14 mouse cellular contexts compared by ENCODE assay signal in the genomic region with DNA sequence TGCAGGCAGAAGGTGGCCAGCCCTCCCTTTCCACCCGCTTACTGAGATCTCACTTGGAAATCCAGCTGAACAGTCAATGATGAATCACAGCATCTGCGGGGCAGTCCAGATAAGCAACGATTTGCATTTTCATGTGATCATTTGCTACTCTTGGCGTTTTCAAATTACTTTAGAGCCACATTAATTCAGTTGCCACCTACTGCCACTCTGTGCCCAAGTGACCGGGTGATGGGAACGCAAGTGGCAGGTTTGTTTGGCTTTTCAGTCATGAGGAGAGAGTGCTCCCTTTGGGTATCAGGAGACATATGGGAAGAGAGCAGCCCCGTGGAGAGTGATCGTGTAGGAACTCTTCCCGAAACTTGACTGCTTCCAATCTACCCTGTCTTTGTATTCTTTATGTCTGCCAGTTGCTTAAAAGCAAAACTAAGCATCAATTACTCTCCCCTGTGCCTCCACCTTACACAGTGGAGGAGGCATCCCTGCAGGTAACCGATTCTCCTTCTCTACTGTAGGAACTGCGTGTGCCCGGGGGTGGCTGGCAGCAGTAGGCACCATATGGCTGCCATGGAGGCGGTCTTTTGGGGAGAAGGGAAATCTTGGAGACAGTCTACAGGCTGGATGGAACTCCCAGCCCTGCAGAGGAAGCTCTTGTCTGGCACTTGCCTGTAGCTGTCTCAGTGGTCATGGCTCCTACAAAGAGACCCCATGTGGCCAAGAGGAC.
DNase-seq lines count a peak whose midpoint lies in the region; ATAC-seq and TF ChIP-seq lines count a peak whose summit lies in the region.
"Had no signal": no experiment of that assay in that cellular context is flagged by ENCODE, and none has a peak within 500 bp of the region (broad histone marks: within the 10 kb centered on the region; RNA-seq: fewer than 3 reads in every experiment).

No protein-coding gene starts in this region.

- H3K4me1 ChIP-seq in midbrain, postnatal 0 days (ENCODE audit: insufficient read depth, low read length): no peaks in the 10 kb centered on the region
- H3K4me1 ChIP-seq: embryonic facial prominence, embryonic 12.5 days; forebrain, embryonic 12.5 days; midbrain, embryonic 12.5 days had no signal

- WGBS in midbrain, postnatal 0 days: 86% methylated on average over 13 of the region's 13 CpGs

- ATAC-seq in erythroid progenitor cell, adult 5-6 weeks (replicated peaks; ENCODE audit: low FRiP score, poor library complexity, severe bottlenecking): no peak
- no peak for ATAC-seq in inflammation-experienced regulatory T-cells, adult 6 months
- ATAC-seq in midbrain, postnatal 0 days (ENCODE audit: low FRiP score): no peak
- ATAC-seq: hindbrain, embryonic 16.5 days; Patski had no signal

- H3K27ac ChIP-seq in midbrain, postnatal 0 days (ENCODE audit: low read depth, low read length): no peak overlapping the region
- H3K27ac ChIP-seq: embryonic facial prominence, embryonic 12.5 days; forebrain, embryonic 12.5 days; midbrain, embryonic 12.5 days had no signal

- no peak for TF ChIP-seq CTCF in midbrain, postnatal 0 days (IDR thresholded peaks at IDR 0.05)

- H3K27me3 ChIP-seq in midbrain, postnatal 0 days (ENCODE audit: insufficient read depth, low read length): no peaks in the 10 kb centered on the region
- H3K27me3 ChIP-seq: embryonic facial prominence, embryonic 12.5 days; forebrain, embryonic 12.5 days; midbrain, embryonic 12.5 days had no signal

- H3K4me2 ChIP-seq in midbrain, postnatal 0 days (ENCODE audit: low read depth, low read length, poor library complexity, severe bottlenecking): no peak overlapping the region
- H3K4me2 ChIP-seq: embryonic facial prominence, embryonic 12.5 days; forebrain, embryonic 12.5 days; midbrain, embryonic 12.5 days had no signal

- DNase-seq in cerebellum, adult 18-20 months: peak; percentile 80 to 83
- peak; percentile 36 to 76 for DNase-seq in cerebellum, postnatal 14 days
- DNase-seq in layer of hippocampus, adult 8-10 months (ENCODE audit: low spot score in 2 of 2): peak; percentile 76 to 82
- peak; percentile 66 to 72 for DNase-seq in right cerebral cortex, postnatal 10 days (ENCODE audit: low spot score in 2 of 2)
- no peak for DNase-seq in midbrain, postnatal 0 days (ENCODE audit: low spot score)
- DNase-seq: lung, postnatal 36 days; thymus, postnatal 36 days had no signal

- no peaks in the 10 kb centered on the region for H3K36me3 ChIP-seq in midbrain, postnatal 0 days (ENCODE audit: insufficient read depth, low read length)
- H3K36me3 ChIP-seq: embryonic facial prominence, embryonic 12.5 days; forebrain, embryonic 12.5 days; midbrain, embryonic 12.5 days had no signal

- no peak overlapping the region for H3K9ac ChIP-seq in midbrain, postnatal 0 days (replicated peaks; ENCODE audit: low read length, poor library complexity, severe bottlenecking)
- H3K9ac ChIP-seq: embryonic facial prominence, embryonic 12.5 days; forebrain, embryonic 12.5 days; midbrain, embryonic 12.5 days had no signal

- H3K9me3 ChIP-seq in midbrain, postnatal 0 days (ENCODE audit: low read length): no peaks in the 10 kb centered on the region
- H3K9me3 ChIP-seq: embryonic facial prominence, embryonic 12.5 days; forebrain, embryonic 12.5 days; midbrain, embryonic 12.5 days had no signal

- no peak overlapping the region for H3K4me3 ChIP-seq in midbrain, postnatal 0 days (ENCODE audit: low read depth, low read length)
- H3K4me3 ChIP-seq: embryonic facial prominence, embryonic 12.5 days; forebrain, embryonic 12.5 days; midbrain, embryonic 12.5 days had no signal
